Mouse (Mus musculus) embryo, embryonic 11.5 days (tissue): ENCODE measurements at regions not wholly inside any gene's neighbourhood (a gene's known extent, or its start where the extent isn't known, plus 50 kb on each side); places are given as distances from the start of the nearest gene placed in this dataset.

Experiments
- DNase-seq: peaks from one replicate; pipeline ENCODE4 v3.0.0-alpha.2; 2012; ENCODE audit warnings: low read depth, low spot score

DNA sequence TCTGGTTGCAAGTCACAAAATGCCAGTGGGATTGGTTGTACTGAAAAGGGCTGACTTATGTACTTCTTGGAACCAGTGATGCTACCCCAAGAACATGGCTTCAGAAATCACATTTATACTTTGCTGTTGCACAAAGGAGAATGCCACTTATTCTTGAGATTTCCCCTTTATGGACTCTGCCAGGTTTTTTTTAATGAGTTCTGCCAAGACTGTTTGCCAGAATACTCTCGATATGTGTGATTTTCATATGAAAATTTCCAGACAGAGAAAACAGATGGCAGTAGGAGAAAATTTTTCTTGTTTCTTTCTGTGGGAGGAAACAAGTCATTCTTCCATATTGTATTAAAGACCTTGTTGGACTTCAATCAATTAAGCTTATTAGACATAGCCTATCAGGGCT, 281.0 kb upstream of the Tle1 start:
- DNase-seq: no peak

DNA sequence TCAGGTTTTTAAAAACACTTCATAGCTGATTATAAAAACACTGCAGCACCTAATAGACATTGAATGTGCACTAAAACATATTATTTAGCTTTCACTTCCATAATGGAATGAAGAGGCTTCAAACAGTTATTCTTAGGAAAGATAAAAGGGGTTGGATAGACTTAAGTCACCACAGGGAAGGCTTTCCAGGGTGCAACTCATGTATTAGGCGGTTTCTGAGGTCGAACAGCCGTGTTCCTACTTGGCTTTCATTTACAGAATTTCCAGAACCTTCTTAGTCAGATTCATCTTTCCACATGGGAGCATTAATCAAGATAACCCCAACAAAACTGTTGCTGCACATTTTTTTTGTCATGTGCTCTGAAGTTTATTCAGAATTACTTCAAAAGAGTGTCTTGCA, 279.8 kb upstream of the Tle1 start:
- no peak for DNase-seq

DNA sequence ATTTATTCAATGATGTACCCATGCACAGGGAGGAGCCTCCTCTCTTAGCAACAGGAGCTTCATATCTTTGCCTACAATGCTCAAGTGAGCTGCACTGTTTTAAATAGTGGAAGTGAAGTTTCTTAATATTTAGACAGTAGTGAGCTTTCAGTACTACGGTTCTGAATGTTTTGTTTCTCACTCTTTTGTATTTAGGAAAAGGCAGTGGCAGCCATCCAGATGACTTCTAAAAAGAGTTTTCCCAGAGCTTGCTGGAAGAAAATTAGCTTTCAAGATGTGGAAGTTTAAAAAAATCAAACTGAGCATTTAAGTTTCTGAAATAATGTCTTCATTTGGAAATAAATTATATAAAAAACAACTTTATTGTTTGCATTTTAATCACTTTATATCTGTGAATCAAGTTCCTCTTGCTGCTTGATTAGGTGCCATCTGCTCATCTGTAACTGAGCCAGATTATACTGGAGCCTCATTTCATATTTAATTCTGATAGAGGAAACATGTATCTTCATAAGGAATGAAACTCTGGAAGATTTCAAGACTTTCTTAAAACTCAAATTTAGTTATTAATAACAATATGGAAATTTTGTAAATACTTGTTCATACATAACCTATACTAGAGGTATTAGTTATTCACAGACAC, 268.6 kb upstream of the Tle1 start:
- no peak for DNase-seq

DNA sequence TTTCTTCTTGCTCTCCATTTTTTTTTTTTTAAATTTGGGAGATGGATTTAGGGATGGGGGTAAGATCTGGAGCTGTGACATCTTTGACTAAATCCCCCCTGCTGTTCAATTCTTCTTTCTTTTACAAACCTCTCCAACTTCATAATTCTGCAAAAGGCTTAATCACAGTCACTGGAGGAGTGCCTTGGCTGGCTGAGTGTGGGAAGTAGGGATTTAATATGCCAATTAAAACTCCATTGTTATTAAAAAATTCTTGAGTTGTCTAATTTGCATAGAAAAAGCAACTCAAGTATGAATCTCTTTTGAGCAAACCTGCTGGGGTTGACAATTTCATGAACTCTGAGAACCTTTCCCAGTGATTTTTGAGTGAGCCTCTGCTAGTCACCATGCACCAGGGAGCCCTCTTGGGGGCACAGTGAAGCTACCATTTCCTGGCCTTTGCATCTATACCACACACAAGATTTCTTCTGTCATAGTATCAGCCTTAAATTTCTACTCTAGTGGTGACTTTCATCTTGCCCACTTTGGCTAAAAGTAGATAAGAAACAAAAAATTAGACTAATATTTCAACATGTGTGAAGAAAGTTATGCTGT, 243.6 kb upstream of the Tle1 start:
- DNase-seq: no peak

DNA sequence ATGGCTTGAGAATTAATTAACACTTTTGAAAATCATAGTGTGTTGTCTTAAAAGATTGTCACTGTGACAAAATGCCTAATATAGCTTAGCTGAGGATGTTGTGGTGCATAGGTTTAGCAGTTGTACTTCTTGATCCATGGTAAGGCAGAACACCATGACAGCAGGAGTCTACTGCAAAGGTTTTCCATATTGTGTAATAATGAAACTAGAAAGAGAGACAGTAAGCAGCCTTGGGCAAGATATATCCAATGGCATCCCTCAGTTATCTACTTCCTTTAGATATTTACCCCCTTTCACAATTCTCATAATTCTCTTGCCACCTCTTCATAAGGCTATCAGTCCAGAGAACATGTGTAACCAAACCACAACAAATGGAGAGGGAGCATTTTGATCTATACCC, 236.6 kb upstream of the Tle1 start:
- no peak for DNase-seq

DNA sequence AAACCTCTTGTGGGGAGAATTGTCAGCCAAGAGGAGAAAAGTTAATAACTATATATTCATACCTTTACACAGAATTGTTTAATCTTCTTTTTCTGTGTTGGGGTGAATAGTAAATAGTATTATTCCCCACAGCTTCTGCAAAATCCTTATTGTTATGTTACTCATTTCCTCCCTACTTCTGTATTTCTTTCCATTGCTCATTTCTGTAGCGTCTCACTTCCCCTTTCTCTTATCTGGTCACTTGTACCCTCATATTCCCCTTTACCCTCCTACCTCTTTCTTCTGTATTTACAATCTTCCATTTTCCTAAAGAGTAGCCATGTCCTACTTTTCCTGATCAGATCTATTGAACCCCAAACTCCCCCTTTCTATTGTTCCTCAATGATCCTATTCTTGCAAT, 224.6 kb upstream of the Tle1 start:
- no peak for DNase-seq

DNA sequence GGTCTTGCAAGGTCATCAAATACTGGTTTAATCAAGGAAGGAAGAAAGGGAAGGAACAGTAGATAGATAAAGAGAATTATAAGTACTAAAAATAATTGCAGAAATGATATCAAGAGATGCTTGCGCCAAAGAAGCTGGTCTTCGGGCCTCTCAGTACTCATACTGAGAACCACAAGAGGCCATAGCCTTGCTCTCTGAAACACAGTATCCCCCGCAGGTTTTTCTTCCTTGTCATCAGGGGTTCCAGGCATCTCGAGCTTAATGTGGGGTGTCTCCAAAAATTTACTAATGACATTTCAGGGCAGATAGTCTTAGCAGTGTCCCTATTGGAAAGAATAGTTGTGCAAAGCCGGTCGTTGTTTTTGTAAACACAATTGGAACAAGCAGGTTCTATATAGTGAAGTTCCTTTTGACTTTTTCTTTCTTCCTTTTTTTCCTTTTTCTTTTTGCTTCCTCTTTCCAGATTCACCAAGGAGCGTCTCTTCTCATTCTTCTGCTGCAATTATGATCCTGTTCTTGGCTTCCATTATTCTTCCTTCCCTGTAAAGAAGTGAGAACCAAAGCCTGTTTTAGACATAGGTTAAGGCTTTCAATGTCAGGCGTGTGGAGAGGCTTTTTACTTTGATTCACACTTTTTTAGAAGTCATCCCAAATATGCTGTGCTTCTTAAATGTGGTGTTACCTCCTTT, 211.5 kb upstream of the Tle1 start:
- no peak for DNase-seq

DNA sequence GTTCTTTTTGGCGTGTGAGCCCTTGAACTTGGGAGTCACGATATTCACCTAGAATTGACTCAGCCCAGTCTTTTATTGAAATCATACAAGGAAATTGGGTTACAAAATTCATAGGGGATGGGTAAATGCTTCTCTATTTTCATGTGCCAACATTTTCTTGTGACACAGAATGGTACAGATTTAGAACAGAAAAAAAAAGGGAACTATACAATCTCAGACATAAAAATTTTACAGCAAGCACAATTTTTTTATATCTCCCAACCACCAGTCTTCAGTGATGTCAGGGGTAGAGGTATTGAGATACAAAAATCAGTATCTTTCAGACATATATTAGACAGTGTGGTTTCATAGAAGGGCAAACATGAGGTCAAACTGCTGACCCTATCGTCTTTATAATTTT, 210.6 kb upstream of the Tle1 start:
- no peak for DNase-seq

DNA sequence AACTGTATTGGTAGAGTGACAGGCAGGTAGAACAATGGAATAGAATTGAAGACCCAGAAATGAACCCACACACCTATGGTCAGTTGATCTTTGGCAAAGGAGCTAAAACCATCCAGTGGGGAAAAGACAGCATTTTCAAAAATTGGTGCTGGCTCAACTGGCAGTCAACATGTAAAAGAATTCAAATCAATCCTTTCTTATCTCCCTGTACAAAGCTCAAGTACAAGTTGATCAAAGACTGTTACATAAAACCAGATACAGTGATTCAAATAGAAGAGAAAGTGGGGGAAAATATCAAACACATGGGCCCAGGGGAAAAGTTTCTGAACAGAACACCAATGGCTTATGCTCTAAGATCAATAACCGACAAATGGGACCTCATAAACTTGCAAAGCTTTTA, 200.0 kb upstream of the Tle1 start:
- DNase-seq: no peak

DNA sequence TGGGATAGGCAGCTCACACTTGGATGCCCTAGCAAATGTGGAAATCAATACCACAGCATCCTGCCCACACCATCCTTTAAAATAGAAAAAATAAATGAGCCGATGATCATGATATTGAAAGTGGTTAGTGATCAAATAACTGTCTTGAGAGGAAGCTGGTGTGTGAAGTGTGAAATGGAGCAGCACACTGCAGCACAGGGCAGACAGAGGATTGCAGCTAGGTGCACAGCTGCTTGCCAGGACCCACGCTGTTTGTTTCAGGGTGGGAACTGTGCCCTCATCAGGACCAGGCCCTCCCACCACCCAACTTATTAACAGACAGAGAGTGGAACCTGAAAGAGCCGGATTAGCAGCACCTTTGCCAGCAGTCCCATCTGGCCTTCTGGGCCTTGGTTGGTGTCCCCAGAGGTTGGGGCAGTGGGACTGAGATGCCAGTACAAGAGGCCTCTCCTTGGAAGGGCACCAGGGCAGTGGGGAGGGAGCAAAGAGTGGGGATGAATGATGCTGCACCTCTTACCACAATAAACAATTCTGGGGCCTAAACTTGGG, 191.2 kb upstream of the Tle1 start:
- no peak for DNase-seq

DNA sequence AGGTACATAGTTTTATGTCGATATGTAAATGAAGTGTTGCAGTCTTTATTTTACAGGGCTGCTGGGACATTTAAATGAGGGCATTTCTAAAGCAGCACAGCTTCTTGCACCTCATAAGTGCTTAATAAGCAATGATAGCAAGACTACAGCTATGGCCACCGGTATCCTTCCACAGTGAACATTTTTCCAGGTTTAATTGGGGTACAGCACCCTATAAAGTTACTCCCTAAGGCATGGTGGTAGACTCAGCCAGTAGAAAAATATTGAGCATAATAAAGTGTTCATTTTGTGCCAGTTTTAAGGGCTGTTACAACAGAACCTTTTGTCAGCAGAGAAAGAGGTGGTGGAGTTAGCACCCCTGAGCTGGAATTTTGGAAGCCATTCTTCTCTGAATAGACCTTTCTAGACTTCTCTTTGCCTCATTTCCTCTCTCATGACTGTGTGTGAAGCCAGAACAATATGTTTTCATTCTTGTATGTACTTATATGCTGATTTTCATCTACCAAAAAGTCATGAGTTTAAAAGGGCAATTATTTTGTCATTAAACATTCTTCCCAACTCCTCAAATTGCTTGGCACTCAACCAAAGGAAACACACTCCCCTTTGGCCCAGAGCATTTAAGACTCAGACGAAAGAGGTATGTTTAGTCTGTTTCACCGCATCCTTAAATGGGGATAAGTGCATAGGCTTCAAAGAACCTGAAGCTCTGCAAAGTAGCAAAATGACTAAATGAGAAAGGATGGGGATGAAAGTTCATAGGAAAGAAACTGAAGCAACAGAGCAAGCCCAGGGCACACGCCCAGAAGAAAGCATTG, 189.3 kb upstream of the Tle1 start:
- DNase-seq: no peak

DNA sequence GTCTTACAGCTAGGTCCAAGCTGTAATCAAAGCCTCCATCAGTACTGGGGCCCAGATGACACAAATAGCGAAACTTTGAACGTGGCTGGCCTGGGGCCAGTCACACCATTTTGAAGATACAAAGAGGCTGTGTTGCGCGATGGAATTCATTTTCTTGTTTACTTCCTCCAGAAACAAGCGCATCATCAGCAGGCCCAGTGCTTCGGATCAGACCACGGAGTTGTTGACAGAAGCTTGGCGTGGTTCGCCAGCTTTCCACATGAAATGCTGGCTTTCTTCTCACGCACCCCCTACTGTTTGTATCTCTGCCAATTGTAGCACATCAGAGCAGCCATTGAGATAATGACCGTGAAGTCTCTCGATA, 184.2 kb upstream of the Tle1 start:
- no peak for DNase-seq

DNA sequence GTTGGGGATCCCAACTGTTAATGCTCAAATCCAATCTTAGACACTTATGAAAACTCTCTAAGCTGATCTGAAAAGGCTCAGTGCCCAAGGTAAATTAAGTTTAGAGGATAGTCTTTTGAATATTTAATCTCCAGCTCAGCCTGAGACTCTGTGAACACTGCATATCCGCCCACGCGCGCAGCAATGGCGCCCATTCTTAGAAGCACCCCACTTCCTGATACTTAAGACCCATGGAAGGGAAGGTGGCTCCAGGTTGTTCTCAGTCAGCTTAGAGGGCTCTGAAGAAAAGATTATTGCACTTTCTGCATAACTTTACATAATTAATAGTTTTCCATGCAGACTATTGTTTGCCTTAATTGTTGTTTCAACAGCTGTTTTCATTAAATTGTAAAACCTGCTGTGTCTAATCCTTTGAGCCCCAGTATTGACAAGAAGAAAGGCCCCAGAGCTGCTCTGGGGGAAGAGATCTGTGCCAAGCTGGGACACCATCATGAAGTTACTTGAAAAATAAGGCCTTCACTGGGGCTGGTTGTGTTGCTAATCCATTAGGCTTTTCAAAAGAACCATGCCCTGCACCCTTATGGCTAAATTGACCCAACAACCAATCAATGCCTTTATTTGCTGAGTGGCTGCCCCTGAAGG, 183.7 kb upstream of the Tle1 start:
- no peak for DNase-seq

DNA sequence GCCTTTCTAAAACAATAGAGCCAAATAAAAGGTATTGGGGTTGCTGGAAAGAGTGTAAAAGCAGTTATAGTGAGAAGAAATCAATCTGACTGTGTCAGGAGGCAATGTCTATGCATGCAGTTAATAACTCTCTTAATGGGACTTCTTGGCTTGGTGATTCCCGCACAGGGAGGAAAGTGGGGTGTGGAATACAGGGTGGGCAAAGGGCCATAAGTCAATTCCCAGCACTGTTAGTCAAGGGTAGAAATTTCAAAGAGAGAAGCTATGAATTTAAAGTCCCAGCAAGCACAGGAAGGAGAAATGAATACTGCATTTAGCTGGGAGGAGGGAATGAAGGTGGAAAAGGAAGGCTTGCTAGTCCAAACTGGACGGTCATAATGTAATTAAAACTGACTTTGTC, 183.0 kb upstream of the Tle1 start:
- DNase-seq: no peak

DNA sequence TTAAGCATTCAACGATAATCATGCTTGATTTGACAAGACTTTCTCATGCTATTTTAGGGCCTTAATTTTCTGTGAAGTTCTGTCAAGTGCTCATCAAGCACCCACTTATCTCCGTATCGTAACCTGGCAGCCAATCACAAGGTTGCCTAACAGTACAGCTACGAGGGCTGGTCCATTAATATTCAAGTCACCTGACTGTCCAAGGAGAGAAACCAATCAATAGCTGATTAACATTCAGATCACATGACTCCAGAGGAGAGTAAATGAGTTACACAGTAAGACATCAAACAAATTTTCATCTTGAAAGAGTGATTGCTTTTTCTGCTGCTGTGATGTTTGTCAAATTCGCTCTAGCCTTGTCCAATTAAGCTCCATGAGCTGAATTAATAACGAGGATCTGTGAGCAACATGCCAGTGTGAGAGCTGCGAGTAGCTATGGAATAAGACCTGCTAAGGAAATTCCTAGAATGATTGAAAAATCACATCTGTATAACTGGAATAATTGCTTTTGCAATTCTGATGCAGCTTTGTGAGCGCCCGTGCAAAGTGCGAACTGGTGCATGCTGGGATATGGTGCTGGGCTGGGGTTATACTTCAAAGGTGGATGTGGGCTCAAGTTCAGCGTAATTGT, 181.9 kb upstream of the Tle1 start:
- DNase-seq: no peak

DNA sequence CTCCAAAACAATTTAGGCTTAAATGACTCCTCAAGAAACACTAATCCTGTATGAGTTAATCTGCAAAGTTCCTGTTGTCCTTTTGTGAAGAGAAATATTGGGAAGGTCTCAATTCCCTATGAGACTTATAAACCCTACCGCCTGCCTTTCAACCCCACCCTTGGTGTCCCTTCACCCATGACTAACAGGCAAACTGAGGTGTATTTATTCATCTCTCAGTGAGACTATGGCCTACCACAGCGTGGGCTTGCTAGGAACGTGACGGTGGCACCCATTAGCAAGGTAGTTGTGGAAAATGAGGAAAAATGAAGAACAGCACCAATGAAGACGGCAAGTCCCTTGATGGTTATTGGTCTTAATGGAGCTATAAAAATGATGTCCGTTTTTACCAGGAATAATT, 181.0 kb upstream of the Tle1 start:
- DNase-seq: no peak

DNA sequence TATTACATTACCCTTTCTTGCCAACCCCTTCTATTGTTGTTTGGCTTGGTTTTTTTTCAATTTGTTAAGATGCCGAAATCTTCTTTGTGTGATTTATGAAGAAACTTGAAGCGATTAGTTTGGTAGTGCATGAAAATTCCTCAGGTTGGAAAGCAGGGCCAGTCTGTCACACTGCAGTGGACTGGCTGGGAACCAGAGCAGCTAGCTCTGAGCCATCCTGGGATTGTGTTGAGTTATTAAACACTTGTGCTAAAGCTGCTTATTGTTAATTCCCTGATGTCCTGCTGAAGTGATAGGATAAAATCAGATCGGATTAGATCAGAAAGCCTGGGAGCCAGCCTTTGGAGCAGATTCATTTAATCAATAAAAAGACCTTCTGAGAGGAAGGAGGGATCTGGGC, 180.4 kb upstream of the Tle1 start:
- DNase-seq: no peak

DNA sequence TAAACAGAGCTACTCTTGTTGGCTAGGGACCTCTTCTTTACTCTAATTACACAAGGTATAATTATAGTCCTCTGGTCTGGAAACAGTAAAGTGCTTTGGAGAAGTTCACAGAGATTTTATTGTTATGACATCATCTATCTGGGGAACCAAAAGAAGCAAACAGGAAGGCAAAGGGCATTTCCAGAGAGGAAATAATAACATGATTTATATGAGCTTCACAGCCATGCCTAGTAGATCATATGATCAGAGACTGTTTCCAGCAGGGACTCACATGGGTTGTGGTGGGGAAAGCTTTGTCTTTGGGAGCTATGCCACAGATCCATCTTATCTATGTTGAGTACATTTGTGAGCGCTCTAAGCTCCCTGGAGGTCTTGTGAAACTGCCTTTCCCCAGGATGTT, 178.8 kb upstream of the Tle1 start:
- DNase-seq: no peak

DNA sequence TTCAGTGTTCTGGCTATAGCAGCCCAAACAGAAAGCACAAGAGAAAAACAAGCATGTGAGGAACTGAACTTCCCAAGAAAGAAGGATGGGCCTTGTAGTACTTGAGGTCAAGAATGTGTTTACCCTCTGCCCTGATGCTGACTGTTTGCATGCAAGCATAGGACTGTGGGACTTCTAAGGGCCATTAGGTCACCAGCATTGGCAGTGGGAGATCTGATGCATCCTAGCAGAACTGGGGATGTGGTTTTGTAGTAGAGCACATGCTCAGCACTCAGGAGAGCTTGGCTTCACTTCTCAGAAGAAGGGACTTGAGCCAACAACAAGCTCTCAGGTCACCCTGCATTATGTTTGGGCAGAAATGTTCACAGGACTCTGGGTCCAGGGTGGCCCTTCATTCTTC, 178.3 kb upstream of the Tle1 start:
- no peak for DNase-seq

DNA sequence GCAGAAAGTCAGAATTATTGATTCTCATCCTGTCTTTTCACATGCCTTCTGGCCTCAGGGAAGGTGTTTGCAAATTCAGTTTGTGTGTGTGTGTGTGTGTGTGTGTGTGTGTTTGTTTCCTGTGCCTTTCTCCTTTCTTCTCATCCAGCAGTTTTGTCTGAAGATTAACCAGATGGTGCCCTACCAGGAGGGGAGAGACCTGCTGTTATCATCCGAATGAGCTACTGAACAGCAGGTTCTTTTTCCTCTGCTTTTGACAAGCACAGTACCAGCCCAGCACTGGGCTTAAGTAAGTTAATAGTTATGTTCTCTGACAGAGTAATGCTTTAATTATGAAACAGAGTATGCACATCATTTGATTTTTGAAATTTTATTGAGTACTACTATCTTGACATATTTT, 176.8 kb upstream of the Tle1 start:
- no peak for DNase-seq

DNA sequence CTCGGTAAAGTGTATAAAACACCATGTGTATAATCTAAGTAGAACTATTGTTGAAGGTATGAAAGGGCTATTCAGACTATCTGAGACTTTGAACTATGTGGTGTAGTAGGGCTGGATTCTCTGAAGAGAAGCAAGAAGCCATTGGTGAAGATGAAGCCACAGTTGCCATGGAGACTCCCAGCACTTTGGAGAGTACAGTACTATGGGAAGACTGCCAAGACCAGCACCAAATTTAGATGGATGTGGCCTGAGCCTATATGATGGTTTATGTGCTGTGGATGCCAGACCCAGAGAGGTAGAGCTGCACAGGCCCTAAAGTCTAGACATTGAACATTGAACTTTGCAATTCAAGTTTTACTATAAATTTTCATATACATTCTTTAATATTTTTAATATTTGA, 151.3 kb upstream of the Tle1 start:
- DNase-seq: no peak
